Mouse (Mus musculus) embryonic facial prominence, embryonic 10.5 days (tissue): ENCODE measurements at regions not wholly inside any gene's neighbourhood (a gene's known extent, or its start where the extent isn't known, plus 50 kb on each side); places are given as distances from the start of the nearest gene placed in this dataset.

ENCODE experiments used
- DNase-seq: peaks from one replicate; pipeline ENCODE4 v3.0.0-alpha.2; 2017; ENCODE audit warnings: low spot score
- H3K27ac ChIP-seq: fragments of 300-500 bp; sonication (generic); replicated peaks from 2 replicates; pipeline ENCODE4 v1.5.1; 2016; ENCODE audit warnings: mild to moderate bottlenecking
- H3K27me3 ChIP-seq: fragments of 300-500 bp; sonication (generic); replicated peaks from 2 replicates; pipeline ENCODE4 v1.6.1; 2016; ENCODE audit warnings: low read depth, mild to moderate bottlenecking; ENCODE audit not compliant: poor library complexity, severe bottlenecking
- H3K36me3 ChIP-seq: fragments of 300-500 bp; sonication (generic); replicated peaks from 2 replicates; pipeline ENCODE4 v1.6.1; 2016; ENCODE audit warnings: mild to moderate bottlenecking, moderate library complexity
- H3K4me1 ChIP-seq: fragments of 300-500 bp; sonication (generic); 2 replicates; pipeline ENCODE4 v1.6.1; 2016
- H3K4me3 ChIP-seq: fragments of 300-500 bp; sonication (generic); 2 replicates; pipeline ENCODE4 v1.5.1; 2016; ENCODE audit warnings: mild to moderate bottlenecking, moderate library complexity
- H3K9me3 ChIP-seq: fragments of 300-500 bp; sonication (generic); 2 replicates; pipeline ENCODE4 v1.6.1; 2016; ENCODE audit warnings: mild to moderate bottlenecking
- WGBS: fragments of 180-500 bp; shearing (Covaris S2); methylation state at CpG from one replicate; pipeline ENCODE4 v1.1.7; 2016; 5-methylcytosine and 5-hydroxymethylcytosine counted together

GRCm38 (mm10) chr1:183928539-183928938 is 84.6 kb upstream of the Dusp10 start:
- Histone ChIP-seq H3K27ac (no peak overlapping the region), H3K4me1 (no peaks in the 10 kb centered on the region), H3K27me3 (no peaks in the 10 kb centered on the region), H3K4me3 (no peak overlapping the region), H3K9me3 (no peaks in the 10 kb centered on the region), H3K36me3 (no peaks in the 10 kb centered on the region)
- peak; percentile 17 for DNase-seq
- WGBS, result 55% methylated on average over 4 of the region's 4 CpGs

- Histone ChIP-seq H3K9me3 (no peaks in the 10 kb centered on the region), H3K27ac (no peak overlapping the region), H3K4me3 (no peak overlapping the region), H3K4me1 (no peaks in the 10 kb centered on the region), H3K27me3 (no peaks in the 10 kb centered on the region), H3K36me3 (no peaks in the 10 kb centered on the region)
- DNase-seq, result no peak
- 91% methylated on average over 4 of the region's 4 CpGs for WGBS
Observed at GRCm38 (mm10) chr1:183930363-183930982, 82.6 kb upstream of the Dusp10 start.

- whole genome bisulfite sequencing, result 87% methylated on average over 3 of the region's 3 CpGs
- DNase-seq, result no peak
Observed at GRCm38 (mm10) chr1:183931141-183931540, 82.0 kb upstream of the Dusp10 start.

GRCm38 (mm10) chr1:183933845-183934244 is 79.3 kb upstream of the Dusp10 start:
- Histone ChIP-seq H3K27me3 (no peaks in the 10 kb centered on the region), H3K9me3 (no peaks in the 10 kb centered on the region), H3K4me1 (no peaks in the 10 kb centered on the region), H3K27ac (no peak overlapping the region), H3K4me3 (no peak overlapping the region), H3K36me3 (no peaks in the 10 kb centered on the region)
- 78% methylated on average over 2 of the region's 2 CpGs for WGBS
- DNase-seq, result no peak

More at GRCm38 (mm10) chr1:183931141-183931540, 82.0 kb upstream of the Dusp10 start:
- Histone ChIP-seq H3K4me1 (no peaks in the 10 kb centered on the region), H3K4me3 (no peak overlapping the region), H3K27me3 (no peaks in the 10 kb centered on the region), H3K27ac (no peak overlapping the region), H3K9me3 (no peaks in the 10 kb centered on the region), H3K36me3 (no peaks in the 10 kb centered on the region)

- no peak for DNase-seq
- H3K9me3 ChIP-seq, result no peaks in the 10 kb centered on the region
- 91% methylated on average over 11 of the region's 11 CpGs for WGBS
- no peaks in the 10 kb centered on the region for H3K27me3 ChIP-seq
- no peak overlapping the region for H3K4me3 ChIP-seq
- no peak overlapping the region for H3K27ac ChIP-seq
- H3K36me3 ChIP-seq, result no peaks in the 10 kb centered on the region
- no peaks in the 10 kb centered on the region for H3K4me1 ChIP-seq
Observed at GRCm38 (mm10) chr1:183937166-183937565, 75.9 kb upstream of the Dusp10 start.

GRCm38 (mm10) chr1:183938361-183938760 is 74.7 kb upstream of the Dusp10 start:
- H3K4me1 ChIP-seq, result no peaks in the 10 kb centered on the region
- H3K36me3 ChIP-seq, result no peaks in the 10 kb centered on the region
- H3K27ac ChIP-seq, result no peak overlapping the region
- H3K27me3 ChIP-seq, result no peaks in the 10 kb centered on the region
- no peaks in the 10 kb centered on the region for H3K9me3 ChIP-seq
- no peak overlapping the region for H3K4me3 ChIP-seq
- no peak for DNase-seq
- WGBS, result 85% methylated on average over 6 of the region's 6 CpGs

- WGBS, result 90% methylated on average over 2 of the region's 2 CpGs
- H3K4me1 ChIP-seq, result no peaks in the 10 kb centered on the region
Observed at GRCm38 (mm10) chr1:183940706-183941105, 72.4 kb upstream of the Dusp10 start.

GRCm38 (mm10) chr1:183946241-183946640 is 66.9 kb upstream of the Dusp10 start:
- Histone ChIP-seq H3K4me1 (no peaks in the 10 kb centered on the region), H3K36me3 (no peaks in the 10 kb centered on the region), H3K9me3 (no peaks in the 10 kb centered on the region), H3K27me3 (no peaks in the 10 kb centered on the region), H3K27ac (no peak overlapping the region), H3K4me3 (no peak overlapping the region)
- no peak for DNase-seq
- WGBS, result 88% methylated on average over 8 of the region's 8 CpGs

More at GRCm38 (mm10) chr1:183940706-183941105, 72.4 kb upstream of the Dusp10 start:
- no peaks in the 10 kb centered on the region for H3K36me3 ChIP-seq
- DNase-seq, result no peak
- no peak overlapping the region for H3K27ac ChIP-seq
- H3K9me3 ChIP-seq, result no peaks in the 10 kb centered on the region
- no peaks in the 10 kb centered on the region for H3K27me3 ChIP-seq
- H3K4me3 ChIP-seq, result no peak overlapping the region

- Histone ChIP-seq H3K27me3 (no peaks in the 10 kb centered on the region), H3K4me3 (no peak overlapping the region), H3K4me1 (no peaks in the 10 kb centered on the region), H3K27ac (no peak overlapping the region), H3K9me3 (no peaks in the 10 kb centered on the region), H3K36me3 (no peaks in the 10 kb centered on the region)
- WGBS, result 82% methylated on average over 5 of the region's 5 CpGs
- DNase-seq, result no peak
Observed at GRCm38 (mm10) chr1:183947066-183947465, 66.0 kb upstream of the Dusp10 start.

- Histone ChIP-seq H3K4me3 (no peak overlapping the region), H3K9me3 (no peaks in the 10 kb centered on the region), H3K27me3 (no peaks in the 10 kb centered on the region), H3K36me3 (no peaks in the 10 kb centered on the region), H3K27ac (no peak overlapping the region), H3K4me1 (no peaks in the 10 kb centered on the region)
- WGBS, result 88% methylated on average over 4 of the region's 4 CpGs
- no peak for DNase-seq
Observed at GRCm38 (mm10) chr1:183949205-183949604, 63.9 kb upstream of the Dusp10 start.

GRCm38 (mm10) chr1:183954086-183954485 is 59.0 kb upstream of the Dusp10 start:
- Histone ChIP-seq H3K9me3 (no peaks in the 10 kb centered on the region), H3K27me3 (no peaks in the 10 kb centered on the region), H3K4me3 (no peak overlapping the region), H3K4me1 (no peaks in the 10 kb centered on the region), H3K27ac (no peak overlapping the region), H3K36me3 (no peaks in the 10 kb centered on the region)
- no peak for DNase-seq
- 89% methylated on average over 2 of the region's 2 CpGs for WGBS

GRCm38 (mm10) chr1:183956391-183956790 is 56.7 kb upstream of the Dusp10 start:
- H3K27me3 ChIP-seq, result no peaks in the 10 kb centered on the region

GRCm38 (mm10) chr1:183961383-183961782 is 51.7 kb upstream of the Dusp10 start:
- Histone ChIP-seq H3K9me3 (no peaks in the 10 kb centered on the region; the same call in 1 of the 2 replicates), H3K4me1 (no peaks in the 10 kb centered on the region), H3K27ac (no peak overlapping the region), H3K36me3 (no peaks in the 10 kb centered on the region), H3K27me3 (no peaks in the 10 kb centered on the region), H3K4me3 (no peak overlapping the region)
- 92% methylated on average over 2 of the region's 2 CpGs for WGBS
- no peak for DNase-seq

More at GRCm38 (mm10) chr1:183956391-183956790, 56.7 kb upstream of the Dusp10 start:
- no peak for DNase-seq
- Histone ChIP-seq H3K9me3 (no peaks in the 10 kb centered on the region; the same call in 1 of the 2 replicates), H3K27ac (no peak overlapping the region), H3K36me3 (no peaks in the 10 kb centered on the region), H3K4me3 (no peak overlapping the region), H3K4me1 (no peaks in the 10 kb centered on the region)
- WGBS, result 85% methylated on average over 3 of the region's 3 CpGs
